12 mouse cellular contexts compared by ENCODE assay signal in genomic region chr1:48055324-48055723, GRCm38 (mm10).
"Had no signal": no experiment of that assay in that cellular context is flagged by ENCODE, and none has a peak within 500 bp of the region (broad histone marks: within the 10 kb centered on the region; RNA-seq: fewer than 3 reads in every experiment).

No protein-coding gene starts in this region.

- ATAC-seq: inflammation-experienced regulatory T-cells, adult 6 months; intestine, embryonic 16.5 days; liver, postnatal 0 days; lung, postnatal 0 days; midbrain, embryonic 15.5 days had no signal

- DNase-seq: kidney, adult 18-20 months; kidney, postnatal 25 days; liver, postnatal 0 days; lung, embryonic 14.5 days; right cerebral cortex, postnatal 14 days; spleen, adult 18-20 months; thymus, adult 18-20 months; thymus, postnatal 36 days had no signal
